Mouse (Mus musculus) ES-Bruce4 (cell line): Measurements from ENCODE around the gene Cbfa2t2.

Experiments used
- CTCF ChIP-seq: IDR thresholded peaks from one replicate; pipeline ENCODE4 v1.8.1; 2011; ENCODE audit warnings: low read depth, low read length
- POLR2A ChIP-seq: IDR thresholded peaks from one replicate; pipeline ENCODE4 v1.8.1; 2011; ENCODE audit warnings: low read length; ENCODE audit not compliant: insufficient read depth

DNA sequence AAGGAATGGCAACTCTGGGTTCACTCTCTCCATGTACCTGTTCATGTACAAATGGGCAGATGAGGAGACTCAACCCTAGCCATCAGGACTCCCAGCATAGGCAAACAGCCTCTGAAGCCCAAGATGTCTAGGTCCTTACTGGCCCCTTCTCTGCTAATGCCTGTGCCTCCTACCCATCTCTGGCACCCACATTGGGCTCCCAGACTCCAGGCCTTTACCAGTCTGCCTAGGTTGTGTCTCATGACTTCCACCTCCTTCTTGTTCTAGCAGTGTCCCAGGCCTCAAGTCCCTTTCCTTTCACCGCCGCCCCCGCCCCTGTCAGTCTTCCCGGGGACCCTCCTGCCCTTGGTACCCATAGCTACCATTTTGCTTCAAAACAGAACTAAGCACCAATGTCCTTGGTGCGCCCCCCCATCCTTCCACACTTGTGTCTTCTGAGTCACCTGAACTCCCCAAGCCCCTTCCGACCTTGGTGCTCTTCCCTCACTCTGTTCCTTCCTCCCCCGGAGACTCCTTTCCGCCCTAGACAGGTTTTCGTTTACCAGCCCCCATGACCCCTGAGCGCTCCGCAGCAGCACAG is 29.1 kb upstream of the Cbfa2t2 start:
- TF ChIP-seq CTCF (no peak), POLR2A (no peak)
